Mouse (Mus musculus) CH12.LX (cell line): ENCODE results near the gene Rnaset2a. TPM values are rescaled to one million over a fixed set of nuclear protein-coding genes. Genes with fewer than 3 reads are reported as not detected.
"Not testable (repeated sequence)": the region's sequence is repeated elsewhere in the genome, so short reads cannot be mapped to it uniquely, and the experiment has no call there.

Source experiments
- DNase-seq: peaks from one replicate; pipeline ENCODE4 v3.0.0-alpha.2; 2013; ENCODE audit errors: extremely low read depth
- H3K27ac ChIP-seq: 2 replicates; pipeline ENCODE4 v1.5.1; 2012; ENCODE audit warnings: low read depth, mild to moderate bottlenecking, control low read depth, moderate library complexity; ENCODE audit not compliant: insufficient read depth
- H3K27me3 ChIP-seq: replicated peaks from 2 replicates; pipeline ENCODE3; 2012; ENCODE audit warnings: inconsistent platforms
- H3K36me3 ChIP-seq, 2 experiments: replicated peaks in 1 of 2; 2 replicates each; pipeline versions ENCODE3 to v1.6.1; 2012; ENCODE audit warnings: inconsistent platforms in 1 of 2, low read length in 1 of 2, mild to moderate bottlenecking in 1 of 2, mixed read lengths in 1 of 2, moderate library complexity in 1 of 2; ENCODE audit not compliant: control insufficient read depth in 1 of 2, insufficient read depth in 1 of 2
- H3K4me1 ChIP-seq, 2 experiments: 2 replicates each; pipeline ENCODE4 v1.6.1; 2012; ENCODE audit warnings: inconsistent platforms in 1 of 2, moderate library complexity in 1 of 2; ENCODE audit not compliant: insufficient read depth in 2 of 2, control insufficient read depth in 1 of 2
- H3K4me2 ChIP-seq: 2 replicates; pipeline ENCODE4 v1.6.1; 2012; ENCODE audit warnings: low read depth, mild to moderate bottlenecking, control low read depth; ENCODE audit not compliant: poor library complexity, insufficient read depth, severe bottlenecking
- H3K4me3 ChIP-seq, 3 experiments: fragments of 150-350 bp in 1 of 3; sonication (generic) in 1 of 3; replicated peaks in 1 of 3; 2 replicates each; pipeline versions ENCODE3 to v1.5.1; 2011 to 2012; ENCODE audit warnings: low read depth in 2 of 3, low read length in 2 of 3, mild to moderate bottlenecking in 2 of 3, moderate library complexity in 2 of 3, control low read depth in 1 of 3, improper control_type of control experiment in 1 of 3, inconsistent platforms in 1 of 3, mixed read lengths in 1 of 3; ENCODE audit not compliant: poor library complexity in 1 of 3
- H3K79me2 ChIP-seq: replicated peaks from 2 replicates; pipeline ENCODE4 v1.6.1; 2012; ENCODE audit warnings: mild to moderate bottlenecking, moderate library complexity; ENCODE audit not compliant: control insufficient read depth, poor library complexity, insufficient read depth, severe bottlenecking; ENCODE audit errors: extremely low read depth
- H3K9ac ChIP-seq: 2 replicates; pipeline ENCODE4 v1.6.1; 2012; ENCODE audit warnings: low read depth, mild to moderate bottlenecking, control low read depth, moderate library complexity; ENCODE audit not compliant: insufficient read depth
- H3K9me3 ChIP-seq: replicated peaks from 2 replicates; pipeline ENCODE3; 2012; ENCODE audit warnings: low read length, inconsistent platforms, mixed read lengths
- CTCF ChIP-seq, 2 experiments: IDR thresholded peaks in 1 of 2; conservative IDR thresholded peaks in 1 of 2; 2 replicates each; pipeline ENCODE4 v1.5.1; 2011 to 2012; ENCODE audit warnings: low read depth in 2 of 2, low read length in 2 of 2, improper control_type of control experiment in 1 of 2, inconsistent platforms in 1 of 2, mild to moderate bottlenecking in 1 of 2, moderate library complexity in 1 of 2
- MAFK ChIP-seq: IDR thresholded peaks from 2 replicates; pipeline ENCODE4 v1.6.1; 2011; ENCODE audit warnings: low read length, improper control_type of control experiment; ENCODE audit not compliant: insufficient replicate concordance
- MAX ChIP-seq: IDR thresholded peaks from 2 replicates; pipeline ENCODE4 v1.6.1; 2011; ENCODE audit warnings: low read length, improper control_type of control experiment
- NELFE ChIP-seq: IDR thresholded peaks from 2 replicates; pipeline ENCODE4 v1.6.1; 2011; ENCODE audit warnings: low read depth, low read length, improper control_type of control experiment
- POLR2A ChIP-seq: IDR thresholded peaks from 2 replicates; pipeline ENCODE4 v1.6.1; 2011; ENCODE audit warnings: low read depth, mild to moderate bottlenecking, improper control_type of control experiment, low read length
- RAD21 ChIP-seq: IDR thresholded peaks from 2 replicates; pipeline ENCODE4 v1.6.1; 2011; ENCODE audit warnings: low read depth, mild to moderate bottlenecking, low read length, improper control_type of control experiment, moderate library complexity
- SMC3 ChIP-seq: IDR thresholded peaks from 2 replicates; pipeline ENCODE4 v1.6.1; 2011; ENCODE audit warnings: low read depth, low read length, improper control_type of control experiment
- TCF12 ChIP-seq: IDR thresholded peaks from 2 replicates; pipeline ENCODE4 v1.6.1; 2014; ENCODE audit warnings: low read depth, mild to moderate bottlenecking, inconsistent platforms, low read length, improper control_type of control experiment
- ZC3H11A ChIP-seq: IDR thresholded peaks from 2 replicates; pipeline ENCODE4 v1.6.1; 2012; ENCODE audit warnings: low read depth, mild to moderate bottlenecking, inconsistent platforms, low read length, improper control_type of control experiment
- ZKSCAN1 ChIP-seq: IDR thresholded peaks from 2 replicates; pipeline ENCODE4 v1.6.1; 2012; ENCODE audit warnings: low read depth, inconsistent platforms, low read length, improper control_type of control experiment, borderline replicate concordance
- ZNF384 ChIP-seq: IDR thresholded peaks from 2 replicates; pipeline ENCODE4 v1.6.1; 2012; ENCODE audit warnings: low read depth, low read length, improper control_type of control experiment, inconsistent platforms
- dilution Hi-C: fragments of 300-500 bp; cut with MboI; formaldehyde crosslinking; loops from 2 replicates; pipeline ENCODE4 v1.14.3; 2020; ENCODE audit warnings: low sequenced_read_pairs; ENCODE audit not compliant: extremely low pct_unique_long_range_greater_than_20kb, extremely low pct_ligation_motif_present
- in situ Hi-C: fragments of 300-500 bp; cut with MboI; formaldehyde crosslinking; loops from 3 replicates; pipeline ENCODE4 v1.14.3; 2019; ENCODE audit warnings: low sequenced_read_pairs, low pct_ligation_motif_present, low pct_unique_long_range_greater_than_20kb, mixed read lengths
- polyA plus RNA-seq: library from polyadenylated mRNA; unstranded; fragments of >175 nt; gene quantifications from 2 replicates; pipeline ENCODE4 v1.2.1, GENCODE M21; 2012; ENCODE audit warnings: low read depth; ENCODE audit not compliant: insufficient read length
- total RNA-seq, 2 experiments: library from RNA; depleted of rRNA; stranded (reverse); fragments of 300-350 nt in 1 of 2; fragments of >200 nt in 1 of 2; gene quantifications; 2 replicates each; pipeline ENCODE4 v1.2.3; 2012 to 2014

Gene Rnaset2a
- total RNA-seq (2012; rRNA removed) (33.0 and 53.2 TPM in 2 replicates), total RNA-seq (2014; rRNA removed) (22.1 and 23.5 TPM in 2 replicates), polyA plus RNA-seq (15.0 and 17.0 TPM in 2 replicates)

GRCm38 (mm10) chr17:8147439-8148316 is at the start of gene Rnaset2a, which contains the start of gene Gm49673:
TSS of gene Rnaset2a (minus strand) at chr17:8148097.
TSS of gene Gm49673 (minus strand) at chr17:8147788.
- H3K27me3 ChIP-seq, H3K79me2 ChIP-seq, H3K9me3 ChIP-seq, dilution Hi-C loops, in situ Hi-C loops, H3K4me1 ChIP-seq, DNase-seq, H3K36me3 ChIP-seq, H3K27ac ChIP-seq: not testable (repeated sequence)
- peak within 1 kb of the TSS; percentile 96 for H3K9ac ChIP-seq
- H3K4me2 ChIP-seq, result peak within 1 kb of the TSS; percentile 82
- peak within 1 kb of the TSS; percentile 32 to 87 (median 64) for H3K4me3 ChIP-seq
- TF ChIP-seq TCF12, result peak; percentile 23; the same call in 1 of the 2 replicates
- peak; percentile 55; the same call in 1 of the 2 replicates for TF ChIP-seq POLR2A

GRCm38 (mm10) chr17:8197652-8198051 is 49.8 kb upstream of the Rnaset2a start:
- Histone ChIP-seq H3K9ac (no peak overlapping the region), H3K4me3 (no peak overlapping the region)
- in situ Hi-C loops, result loop anchor here (5.0 to 10.0 kb wide), 2 partner anchors 107 to 175 kb away; no protein-coding TSS in a partner anchor
- DNase-seq, result peak; percentile 57
- TF ChIP-seq ZKSCAN1 (no peak), SMC3 (peak; percentile 67), MAX (0 out of 2 replicates have a peak, but pooled peaks have one; percentile 38), ZC3H11A (peak; percentile 4; the same call in 1 of the 2 replicates), NELFE (no peak), RAD21 (peak; percentile 66), MAFK (peak; percentile 11; the same call in 1 of the 2 replicates), CTCF (conservative IDR thresholded peaks at IDR 0.05 in 1 of 2, IDR thresholded peaks at IDR 0.05 in 1 of 2; ENCODE audit: low read depth in 2 of 2, low read length in 2 of 2) (peak in 1 of 2 experiments; percentile 62; a peak in 3 of 4 replicates), ZNF384 (0 out of 2 replicates have a peak, but pooled peaks have one; percentile 17)
- TF ChIP-seq, all 38 proteins: peak for 7
- H3K27ac ChIP-seq, result no peak overlapping the region
- H3K9me3 ChIP-seq, result no peaks in the 10 kb centered on the region
- dilution Hi-C loops, result no loop called here
- no peaks in the 10 kb centered on the region for H3K27me3 ChIP-seq
- peaks cover 14 to 44% of the 10 kb centered on the region in 2 experiments for H3K36me3 ChIP-seq
- H3K79me2 ChIP-seq, result no peaks in the 10 kb centered on the region
- H3K4me1 ChIP-seq, result peaks cover 15 to 45% of the 10 kb centered on the region in 2 experiments; a peak in 3 of 4 replicates
- no peak overlapping the region for H3K4me2 ChIP-seq
